Mouse (Mus musculus): ENCODE results near the gene Srgn.

- TF ChIP-seq POLR2A (IDR thresholded peaks at IDR 0.05; ENCODE audit: insufficient read depth, low read depth, low read length) (no peak), CTCF (IDR thresholded peaks at IDR 0.05; ENCODE audit: insufficient read depth, low read depth, low read length) (no peak)
These were observed 5.6 kb upstream of the Srgn start for GRCm38 (mm10) chr10:62532832-62533231.

All from olfactory bulb, adult 2 months (tissue).